Mouse (Mus musculus): ENCODE data around the gene Olfr435. TPM values are rescaled to one million over a fixed set of nuclear protein-coding genes. Genes with fewer than 3 reads are reported as not detected.
"Not testable (repeated sequence)": the region's sequence is repeated elsewhere in the genome, so short reads cannot be mapped to it uniquely, and the experiment has no call there.

Gene Olfr435
- not detected for polyA plus RNA-seq (2017; shearing (Covaris generic))

- ATAC-seq: no peak
Measured at GRCm38 (mm10) chr6:43196781-43197180, at the start of gene Olfr435. Olfr435 (plus strand) TSS chr6:43197146.

GRCm38 (mm10) chr6:43159502-43159901 lies 37.4 kb upstream of the Olfr435 start:
- ATAC-seq: no peak

- no peak for ATAC-seq
Measured at GRCm38 (mm10) chr6:43162982-43163381, 34.0 kb upstream of the Olfr435 start, which contains the start of gene Olfr437. Olfr437 (plus strand) TSS chr6:43163282.

- ATAC-seq: no peak
Measured at GRCm38 (mm10) chr6:43167246-43167645, 29.7 kb upstream of the Olfr435 start.

GRCm38 (mm10) chr6:43171840-43172239 lies 25.1 kb upstream of the Olfr435 start, which contains the start of gene Olfr13:
Olfr13 (plus strand) TSS chr6:43172140.
- ATAC-seq: no peak

- no peak for ATAC-seq
Measured at GRCm38 (mm10) chr6:43178129-43178528, 18.8 kb upstream of the Olfr435 start.

GRCm38 (mm10) chr6:43178584-43179501 lies 18.1 kb upstream of the Olfr435 start:
- ATAC-seq: no peak

- ATAC-seq: no peak
Measured at GRCm38 (mm10) chr6:43190986-43191385, 6.0 kb upstream of the Olfr435 start.

- peak; percentile 82 for ATAC-seq
Measured at GRCm38 (mm10) chr6:43198094-43198493, 1.1 kb downstream of the Olfr435 start.

GRCm38 (mm10) chr6:43202786-43203185 lies 5.8 kb downstream of the Olfr435 start:
- no peak for ATAC-seq

GRCm38 (mm10) chr6:43205355-43205754 lies 8.4 kb downstream of the Olfr435 start:
- no peak for ATAC-seq

GRCm38 (mm10) chr6:43212873-43213272 lies 15.9 kb downstream of the Olfr435 start, which contains the start of gene Olfr434:
Olfr434 (plus strand) TSS chr6:43213021.
- not testable (repeated sequence) for ATAC-seq

GRCm38 (mm10) chr6:43231255-43231654 lies 34.3 kb downstream of the Olfr435 start, which contains the start of gene Olfr47:
Olfr47 (plus strand) TSS chr6:43231529.
- ATAC-seq: not testable (repeated sequence)

GRCm38 (mm10) chr6:43242061-43242460 lies 45.1 kb downstream of the Olfr435 start:
- no peak for ATAC-seq

GRCm38 (mm10) chr6:43247396-43247795 lies 50.5 kb downstream of the Olfr435 start:
- no peak for ATAC-seq

- no peak for ATAC-seq
Measured at GRCm38 (mm10) chr6:43252994-43253393, 56.0 kb downstream of the Olfr435 start.

Other genes with a start within 250 kb of the Olfr435 start
- gene Olfr444, start 248.1 kb upstream of the Olfr435 start, polyA plus RNA-seq (2017; shearing (Covaris generic)): not detected
- not detected for gene Olfr441, start 90.8 kb upstream of the Olfr435 start, polyA plus RNA-seq (2017; shearing (Covaris generic))
- gene Olfr237-ps1, start 50.6 kb upstream of the Olfr435 start, polyA plus RNA-seq (2017; shearing (Covaris generic)): not detected
- gene Olfr437, start 33.9 kb upstream of the Olfr435 start, polyA plus RNA-seq (2017; shearing (Covaris generic)): not detected
- not detected for gene Olfr13, start 25.0 kb upstream of the Olfr435 start, polyA plus RNA-seq (2017; shearing (Covaris generic))
- gene Olfr434, start 15.9 kb downstream of the Olfr435 start, polyA plus RNA-seq (2017; shearing (Covaris generic)): not detected
- not detected for gene Olfr47, start 34.4 kb downstream of the Olfr435 start, polyA plus RNA-seq (2017; shearing (Covaris generic))
- 1 to 10 TPM; 2.2 to 2.9 TPM for gene Arhgef5, start 68.4 kb downstream of the Olfr435 start, polyA plus RNA-seq (2017; shearing (Covaris generic))
- gene Nobox, start 112.4 kb downstream of the Olfr435 start, polyA plus RNA-seq (2017; shearing (Covaris generic)): not detected

All from activated CD4-positive, CD25-positive, alpha-beta regulatory T cell, adult 4 months (primary cell).